Mouse (Mus musculus) limb, embryonic 12.5 days (tissue): ENCODE results near the gene Iqca. TPM values are rescaled to one million over a fixed set of nuclear protein-coding genes. Genes with fewer than 3 reads are reported as not detected.
A peak's percentile ranks its signal among the peaks of the same experiment; 100 is the strongest.

Experiments used
- ATAC-seq: fragments of 200-750 bp; cut with Nextera tagmentation; 2 replicates; pipeline ENCODE4 v1.8.0; 2017; ENCODE audit warnings: low read depth, moderate TSS enrichment; ENCODE audit not compliant: insufficient number of reproducible peaks, insufficient read depth, low FRiP score, low TSS enrichment
- H3K27ac ChIP-seq: fragments of 300-500 bp; sonication (generic); 2 replicates; pipeline ENCODE4 v1.5.1; 2016; ENCODE audit warnings: mild to moderate bottlenecking, moderate library complexity
- H3K27me3 ChIP-seq: fragments of 300-500 bp; sonication (generic); 2 replicates; pipeline ENCODE4 v1.6.1; 2016; ENCODE audit warnings: mild to moderate bottlenecking, moderate library complexity
- H3K36me3 ChIP-seq: fragments of 300-500 bp; sonication (generic); 2 replicates; pipeline ENCODE4 v1.6.1; 2016; ENCODE audit warnings: mild to moderate bottlenecking, moderate library complexity
- H3K4me1 ChIP-seq: fragments of 300-500 bp; sonication (generic); replicated peaks from 2 replicates; pipeline ENCODE4 v1.6.1; 2016
- H3K4me2 ChIP-seq: fragments of 300-500 bp; sonication (generic); 2 replicates; pipeline ENCODE4 v1.6.1; 2016; ENCODE audit warnings: mild to moderate bottlenecking, moderate library complexity
- H3K4me3 ChIP-seq: fragments of 300-500 bp; sonication (generic); replicated peaks from 2 replicates; pipeline ENCODE4 v1.5.1; 2016; ENCODE audit warnings: mild to moderate bottlenecking
- H3K9ac ChIP-seq: fragments of 300-500 bp; sonication (generic); replicated peaks from 2 replicates; pipeline ENCODE4 v1.6.1; 2016; ENCODE audit warnings: mild to moderate bottlenecking, moderate library complexity
- H3K9me3 ChIP-seq: fragments of 300-500 bp; sonication (generic); 2 replicates; pipeline ENCODE4 v1.6.1; 2016; ENCODE audit warnings: mild to moderate bottlenecking, moderate library complexity
- WGBS: fragments of 180-500 bp; shearing (Covaris S2); methylation state at CpG from one replicate; pipeline ENCODE4 v1.1.7; 2016; 5-methylcytosine and 5-hydroxymethylcytosine counted together
- polyA plus RNA-seq: library from polyadenylated mRNA; unstranded; fragments of >200 nt; fragmentation: Nextera tagmentation; extraction: Ambion mirVana; gene quantifications from 2 replicates; pipeline ENCODE4 v1.2.1, GENCODE M21; 2016

Iqca gene
- polyA plus RNA-seq, 1 experiment from 2014 or later: not detected

GRCm38 (mm10) chr1:90010077-90010476, 143.1 kb downstream of the Iqca start:
- no peaks in the 10 kb centered on the region for H3K36me3 ChIP-seq
- no peaks in the 10 kb centered on the region for H3K4me1 ChIP-seq
- no peak overlapping the region for H3K9ac ChIP-seq
- ATAC-seq: no peak
- no peak overlapping the region for H3K27ac ChIP-seq
- no peak overlapping the region for H3K4me3 ChIP-seq
- H3K27me3 ChIP-seq: peaks cover 6% of the 10 kb centered on the region; the same call in 1 of the 2 replicates
- H3K4me2 ChIP-seq: no peak overlapping the region
- WGBS: 78% methylated on average over 1 of the region's 1 CpGs
- 0 out of 2 replicates have a peak, but pooled peaks cover 7% of the 10 kb centered on the region for H3K9me3 ChIP-seq

- H3K27ac ChIP-seq: no peak overlapping the region
- no peaks in the 10 kb centered on the region for H3K4me1 ChIP-seq
- 0 out of 2 replicates have a peak, but pooled peaks cover 7% of the 10 kb centered on the region for H3K9me3 ChIP-seq
- H3K4me2 ChIP-seq: no peak overlapping the region
- ATAC-seq: no peak
- H3K27me3 ChIP-seq: peaks cover 12% of the 10 kb centered on the region
- H3K36me3 ChIP-seq: no peaks in the 10 kb centered on the region
- 88% methylated on average over 3 of the region's 3 CpGs for WGBS
- no peak overlapping the region for H3K4me3 ChIP-seq
- H3K9ac ChIP-seq: no peak overlapping the region
Measured at GRCm38 (mm10) chr1:90009188-90009587, 144.0 kb downstream of the Iqca start.

DNA sequence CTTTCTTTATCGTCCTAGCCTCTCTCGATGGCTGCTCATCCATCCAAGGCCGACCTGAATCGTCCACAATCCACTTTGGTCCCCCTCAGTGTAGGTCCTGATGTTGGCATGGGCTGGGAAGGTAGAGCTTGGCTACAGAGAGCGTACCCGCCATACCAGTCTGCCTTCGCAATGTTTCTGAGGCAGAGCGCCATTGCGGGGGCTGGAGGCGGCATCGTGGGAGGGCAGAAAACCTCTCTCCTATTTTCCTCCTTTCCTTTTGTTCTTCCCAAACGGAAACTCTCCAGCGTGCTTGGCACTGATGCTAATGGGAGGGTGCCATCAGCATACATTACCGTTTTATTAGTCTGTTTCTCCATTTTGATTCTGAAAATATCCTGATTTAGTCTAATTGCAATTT, 146.5 kb downstream of the Iqca start:
- Histone ChIP-seq H3K36me3 (no peaks in the 10 kb centered on the region), H3K9me3 (no peaks in the 10 kb centered on the region), H3K27me3 (peaks cover 12% of the 10 kb centered on the region), H3K4me1 (no peaks in the 10 kb centered on the region), H3K4me2 (no peak overlapping the region), H3K9ac (no peak overlapping the region), H3K27ac (no peak overlapping the region), H3K4me3 (no peak overlapping the region)
- WGBS: 76% methylated on average over 14 of the region's 14 CpGs
- no peak for ATAC-seq

- no peak overlapping the region for H3K9ac ChIP-seq
- no peak overlapping the region for H3K27ac ChIP-seq
- no peaks in the 10 kb centered on the region for H3K9me3 ChIP-seq
- H3K36me3 ChIP-seq: no peaks in the 10 kb centered on the region
- H3K27me3 ChIP-seq: peaks cover 29% of the 10 kb centered on the region
- ATAC-seq: no peak
- 50% methylated on average over 5 of the region's 5 CpGs for WGBS
- no peak overlapping the region for H3K4me2 ChIP-seq
- no peak overlapping the region for H3K4me3 ChIP-seq
- 0 out of 2 replicates have a peak, but pooled peaks cover 4% of the 10 kb centered on the region for H3K4me1 ChIP-seq
Measured at GRCm38 (mm10) chr1:90000981-90001380, 152.2 kb downstream of the Iqca start.

- 83% methylated on average over 3 of the region's 3 CpGs for WGBS
- Histone ChIP-seq H3K27ac (no peak overlapping the region), H3K27me3 (peaks cover 40% of the 10 kb centered on the region), H3K4me1 (0 out of 2 replicates have a peak, but pooled peaks cover 4% of the 10 kb centered on the region), H3K36me3 (no peaks in the 10 kb centered on the region), H3K4me2 (no peak overlapping the region), H3K9ac (no peak overlapping the region), H3K4me3 (no peak overlapping the region), H3K9me3 (no peaks in the 10 kb centered on the region)
- no peak for ATAC-seq
Measured at GRCm38 (mm10) chr1:89999858-90000257, 153.3 kb downstream of the Iqca start.

DNA sequence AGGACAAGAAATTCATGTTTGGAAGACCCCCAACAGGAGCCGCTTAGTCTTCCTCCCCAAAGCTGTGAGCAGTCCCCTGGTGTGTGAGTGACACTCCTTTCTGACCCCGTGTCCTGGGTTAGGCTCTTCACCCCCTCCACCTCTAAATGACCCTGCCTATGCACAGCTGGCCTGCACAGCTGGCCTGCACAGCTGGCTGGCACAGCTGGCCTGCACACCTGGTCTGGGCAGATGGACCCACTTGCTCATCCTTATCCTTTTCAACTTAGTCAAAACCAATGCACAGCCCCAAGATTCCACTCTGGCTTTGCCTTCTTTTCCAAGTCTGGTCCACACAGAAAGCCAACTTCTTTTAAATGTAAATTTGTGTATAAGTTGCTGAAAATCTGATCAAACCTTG, 154.5 kb downstream of the Iqca start:
- H3K4me1 ChIP-seq: 0 out of 2 replicates have a peak, but pooled peaks cover 4% of the 10 kb centered on the region
- no peak overlapping the region for H3K27ac ChIP-seq
- 60% methylated on average over 2 of the region's 2 CpGs for WGBS
- peaks cover 46% of the 10 kb centered on the region for H3K27me3 ChIP-seq
- H3K4me3 ChIP-seq: no peak overlapping the region
- H3K4me2 ChIP-seq: no peak overlapping the region
- H3K9me3 ChIP-seq: no peaks in the 10 kb centered on the region
- H3K9ac ChIP-seq: no peak overlapping the region
- no peak for ATAC-seq
- H3K36me3 ChIP-seq: no peaks in the 10 kb centered on the region

- WGBS: 37% methylated on average over 7 of the region's 7 CpGs
- no peak overlapping the region for H3K4me3 ChIP-seq
- H3K27ac ChIP-seq: no peak overlapping the region
- no peak overlapping the region for H3K4me2 ChIP-seq
- H3K9me3 ChIP-seq: no peaks in the 10 kb centered on the region
- no peak for ATAC-seq
- no peaks in the 10 kb centered on the region for H3K36me3 ChIP-seq
- 0 out of 2 replicates have a peak, but pooled peaks cover 4% of the 10 kb centered on the region for H3K4me1 ChIP-seq
- H3K27me3 ChIP-seq: peaks cover 52% of the 10 kb centered on the region
- H3K9ac ChIP-seq: no peak overlapping the region
Measured at GRCm38 (mm10) chr1:89998076-89998475, 155.1 kb downstream of the Iqca start.

DNA sequence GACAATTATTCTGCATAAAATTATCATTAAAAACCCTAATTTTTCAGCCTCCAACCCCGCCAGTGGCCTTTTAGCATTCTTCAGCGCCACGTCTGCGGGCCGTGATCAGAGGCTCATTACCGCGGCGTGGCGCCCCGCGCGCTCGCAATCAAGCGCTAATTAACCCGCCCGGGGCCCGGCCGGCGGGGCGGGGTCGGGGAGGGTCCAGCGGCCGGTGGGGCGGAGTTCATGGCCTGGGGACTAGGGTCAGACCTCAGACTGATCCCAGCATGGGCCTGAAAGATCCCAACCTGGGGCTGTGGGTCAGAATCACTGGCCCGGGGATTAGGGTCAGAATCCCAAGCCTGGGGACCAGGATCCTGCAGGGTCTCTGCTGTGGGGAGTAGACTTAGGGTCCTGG, 160.9 kb downstream of the Iqca start:
- peak overlapping the region; percentile 58 for H3K4me2 ChIP-seq
- peak overlapping the region; percentile 29 for H3K4me3 ChIP-seq
- H3K9ac ChIP-seq: no peak overlapping the region
- no peaks in the 10 kb centered on the region for H3K9me3 ChIP-seq
- peaks cover 10% of the 10 kb centered on the region; the same call in 1 of the 2 replicates for H3K4me1 ChIP-seq
- ATAC-seq: peak; percentile 31; the same call in 1 of the 2 replicates
- H3K36me3 ChIP-seq: no peaks in the 10 kb centered on the region
- no peak overlapping the region for H3K27ac ChIP-seq
- peaks cover 71% of the 10 kb centered on the region for H3K27me3 ChIP-seq
- WGBS: 2% methylated on average over 25 of the region's 25 CpGs

Other genes starting within 250 kb of the Iqca start
- gene Gbx2, start 222.2 kb downstream of the Iqca start, polyA plus RNA-seq: 0.22 TPM in 1 of 2 replicates, not detected in the other
- gene Asb18, start 138.7 kb downstream of the Iqca start, polyA plus RNA-seq: 0.05 TPM in 1 of 2 replicates, not detected in the other
- gene Ackr3, start 50.6 kb upstream of the Iqca start, polyA plus RNA-seq: 24.9 and 27.9 TPM in 2 replicates